Mouse (Mus musculus) stomach, postnatal 0 days (tissue): ENCODE measurements at regions not wholly inside any gene's neighbourhood (a gene's known extent, or its start where the extent isn't known, plus 50 kb on each side); places are given as distances from the start of the nearest gene placed in this dataset.

Experiments used
- ATAC-seq: fragments of 200-750 bp; cut with Nextera tagmentation; 2 replicates; pipeline ENCODE4 v1.8.0; 2017; ENCODE audit not compliant: low FRiP score, low TSS enrichment
- DNase-seq: peaks from one replicate; pipeline ENCODE4 v3.0.0-alpha.2; 2016; ENCODE audit warnings: low spot score
- H3K27ac ChIP-seq: fragments of 300-500 bp; sonication (generic); replicated peaks from 2 replicates; pipeline ENCODE4 v1.5.1; 2014; ENCODE audit warnings: mild to moderate bottlenecking, control low read depth
- H3K27me3 ChIP-seq: fragments of 300-500 bp; sonication (generic); 2 replicates; pipeline ENCODE4 v1.6.1; 2014; ENCODE audit warnings: low read length; ENCODE audit not compliant: control insufficient read depth, insufficient read depth
- H3K36me3 ChIP-seq: fragments of 300-500 bp; sonication (generic); 2 replicates; pipeline ENCODE4 v1.6.1; 2014; ENCODE audit warnings: low read length, mixed read lengths; ENCODE audit not compliant: control insufficient read depth, insufficient read depth
- H3K4me1 ChIP-seq: fragments of 300-500 bp; sonication (generic); replicated peaks from 2 replicates; pipeline ENCODE4 v1.6.1; 2014; ENCODE audit warnings: antibody characterized with exemption; ENCODE audit not compliant: control insufficient read depth, insufficient read depth
- H3K4me2 ChIP-seq: fragments of 300-500 bp; sonication (generic); replicated peaks from 2 replicates; pipeline ENCODE4 v1.6.1; 2014; ENCODE audit warnings: low read depth, mild to moderate bottlenecking, control low read depth, moderate library complexity
- H3K4me3 ChIP-seq: fragments of 300-500 bp; sonication (generic); 2 replicates; pipeline ENCODE4 v1.5.1; 2014; ENCODE audit warnings: low read depth, low read length, control low read depth
- H3K9ac ChIP-seq: fragments of 300-500 bp; sonication (generic); 2 replicates; pipeline ENCODE4 v1.6.1; 2014; ENCODE audit warnings: mild to moderate bottlenecking, low read length, control low read depth, mixed read lengths
- H3K9me3 ChIP-seq: fragments of 300-500 bp; sonication (generic); 2 replicates; pipeline ENCODE4 v1.6.1; 2016; ENCODE audit warnings: low read length; ENCODE audit not compliant: control insufficient read depth
- CTCF ChIP-seq: IDR thresholded peaks from 2 replicates; pipeline ENCODE4 v1.5.1; 2016; ENCODE audit warnings: antibody characterized with exemption, low read depth, mild to moderate bottlenecking, moderate library complexity
- EP300 ChIP-seq: optimal IDR thresholded peaks from 2 replicates; pipeline ENCODE3; 2016; ENCODE audit warnings: antibody characterized with exemption
- WGBS: fragments of 180-500 bp; shearing (Covaris S2); extraction: QIAGEN DNeasy Blood & Tissue Kit; methylation state at CpG from one replicate; pipeline ENCODE4 v1.1.7; 2014; 5-methylcytosine and 5-hydroxymethylcytosine counted together

- Histone ChIP-seq H3K27ac (no peak overlapping the region), H3K27me3 (no peaks in the 10 kb centered on the region), H3K4me2 (no peak overlapping the region), H3K9me3 (no peaks in the 10 kb centered on the region), H3K9ac (no peak overlapping the region), H3K36me3 (no peaks in the 10 kb centered on the region), H3K4me1 (no peaks in the 10 kb centered on the region), H3K4me3 (no peak overlapping the region)
- TF ChIP-seq EP300 = no peak
- no peak for TF ChIP-seq CTCF
- ATAC-seq = no peak
- DNase-seq = no peak
Observed at GRCm38 (mm10) chr15:50472626-50473025, 3412.1 kb upstream of the Gm7489 start.

GRCm38 (mm10) chr15:50498716-50499115 lies 3386.0 kb upstream of the Gm7489 start:
- Histone ChIP-seq H3K36me3 (no peaks in the 10 kb centered on the region), H3K9ac (no peak overlapping the region), H3K4me3 (no peak overlapping the region), H3K9me3 (no peaks in the 10 kb centered on the region), H3K27me3 (no peaks in the 10 kb centered on the region), H3K27ac (no peak overlapping the region), H3K4me1 (no peaks in the 10 kb centered on the region), H3K4me2 (no peak overlapping the region)
- no peak for TF ChIP-seq EP300
- ATAC-seq = no peak
- no peak for DNase-seq
- WGBS = 78% methylated on average over 2 of the region's 2 CpGs

- 47% methylated on average over 3 of the region's 3 CpGs for WGBS
- Histone ChIP-seq H3K9me3 (no peaks in the 10 kb centered on the region), H3K4me3 (no peak overlapping the region), H3K27ac (no peak overlapping the region), H3K4me2 (no peak overlapping the region), H3K27me3 (no peaks in the 10 kb centered on the region), H3K36me3 (no peaks in the 10 kb centered on the region), H3K4me1 (no peaks in the 10 kb centered on the region), H3K9ac (no peak overlapping the region)
- no peak for DNase-seq
- no peak for ATAC-seq
- no peak for TF ChIP-seq CTCF
- no peak for TF ChIP-seq EP300
Observed at GRCm38 (mm10) chr15:50507999-50508624, 3376.6 kb upstream of the Gm7489 start.

- no peak for ATAC-seq
- DNase-seq = no peak
- TF ChIP-seq EP300 = no peak
- TF ChIP-seq CTCF = no peak
Observed at GRCm38 (mm10) chr15:50513036-50513435, 3371.7 kb upstream of the Gm7489 start.

GRCm38 (mm10) chr15:50524841-50525240 lies 3359.9 kb upstream of the Gm7489 start:
- Histone ChIP-seq H3K27me3 (no peaks in the 10 kb centered on the region), H3K4me1 (no peaks in the 10 kb centered on the region), H3K4me3 (no peak overlapping the region), H3K27ac (no peak overlapping the region), H3K9me3 (no peaks in the 10 kb centered on the region), H3K36me3 (no peaks in the 10 kb centered on the region), H3K9ac (no peak overlapping the region), H3K4me2 (no peak overlapping the region)
- 68% methylated on average over 2 of the region's 2 CpGs for WGBS
- ATAC-seq = no peak
- TF ChIP-seq CTCF (no peak), EP300 (no peak)
- no peak for DNase-seq

More at GRCm38 (mm10) chr15:50513036-50513435, 3371.7 kb upstream of the Gm7489 start:
- Histone ChIP-seq H3K27ac (no peak overlapping the region), H3K9ac (no peak overlapping the region), H3K9me3 (no peaks in the 10 kb centered on the region), H3K4me2 (no peak overlapping the region), H3K4me1 (no peaks in the 10 kb centered on the region), H3K27me3 (no peaks in the 10 kb centered on the region), H3K4me3 (no peak overlapping the region), H3K36me3 (no peaks in the 10 kb centered on the region)
- 90% methylated on average over 5 of the region's 5 CpGs for WGBS

- ATAC-seq (no peak), DNase-seq (no peak)
- Histone ChIP-seq H3K9ac (no peak overlapping the region), H3K27ac (no peak overlapping the region), H3K36me3 (no peaks in the 10 kb centered on the region), H3K27me3 (no peaks in the 10 kb centered on the region), H3K4me3 (no peak overlapping the region), H3K9me3 (no peaks in the 10 kb centered on the region), H3K4me2 (no peak overlapping the region), H3K4me1 (no peaks in the 10 kb centered on the region)
- WGBS = 92% methylated on average over 1 of the region's 1 CpGs
- no peak for TF ChIP-seq CTCF
- TF ChIP-seq EP300 = no peak
Observed at GRCm38 (mm10) chr15:50534490-50534889, 3350.2 kb upstream of the Gm7489 start.
